Mouse (Mus musculus): ENCODE measurements around the gene Milr1.

DNA sequence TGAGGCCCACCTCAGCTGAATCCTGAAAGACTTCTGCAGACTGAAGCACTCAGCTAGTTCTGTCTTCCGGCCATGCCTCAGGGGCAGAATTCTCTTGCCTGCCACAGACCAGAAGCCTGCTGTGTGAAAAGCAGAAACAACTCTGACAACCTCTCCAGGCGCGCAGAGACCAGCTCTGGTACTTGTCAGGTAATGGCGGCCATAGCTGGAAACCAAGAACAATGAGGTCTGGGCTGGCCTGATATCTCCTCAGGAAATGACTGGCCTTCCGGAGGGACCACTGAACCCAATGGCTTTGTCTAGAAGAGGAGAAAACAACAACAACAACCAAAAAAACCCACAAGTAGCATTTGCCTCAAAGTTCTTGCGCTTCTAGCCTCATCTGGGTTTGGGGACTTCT, 36.0 kb upstream of the Milr1 start:
- TF ChIP-seq POLR2A (IDR thresholded peaks at IDR 0.05; ENCODE audit: insufficient read depth, low read length) (no peak), CTCF (IDR thresholded peaks at IDR 0.05; ENCODE audit: low read depth, low read length) (no peak)
